Mouse (Mus musculus): Measurements from ENCODE around the gene Snx29. TPM values are rescaled to one million over a fixed set of nuclear protein-coding genes. Genes with fewer than 3 reads are reported as not detected.
"Not testable (repeated sequence)": the region's sequence is repeated elsewhere in the genome, so short reads cannot be mapped to it uniquely, and the experiment has no call there.

Snx29 gene
- polyA plus RNA-seq, 1 experiment from 2014 or later, result 12.5 TPM

GRCm38 (mm10) chr16:11567594-11567993 is 244.9 kb downstream of the Snx29 start:
- Histone ChIP-seq H3K27ac (ENCODE audit: low read depth, low read length) (no peak overlapping the region), H3K9ac (ENCODE audit: low read length) (no peak overlapping the region), H3K4me2 (ENCODE audit: low read depth, low read length, severe bottlenecking) (no peak overlapping the region), H3K27me3 (ENCODE audit: control insufficient read depth, insufficient read depth, low read length) (no peaks in the 10 kb centered on the region), H3K9me3 (ENCODE audit: control insufficient read depth, low read length) (no peaks in the 10 kb centered on the region), H3K36me3 (ENCODE audit: control insufficient read depth, insufficient read depth, low read length) (no peaks in the 10 kb centered on the region), H3K4me1 (replicated peaks; ENCODE audit: control insufficient read depth, insufficient read depth, low read length) (no peaks in the 10 kb centered on the region), H3K4me3 (ENCODE audit: low read depth, low read length) (no peak overlapping the region)
- DNase-seq (ENCODE audit: low spot score), result no peak
- ATAC-seq (replicated peaks; ENCODE audit: low FRiP score), result no peak
- 79% methylated on average over 3 of the region's 3 CpGs for WGBS

- H3K27me3 ChIP-seq (ENCODE audit: control insufficient read depth, insufficient read depth, low read length), result no peaks in the 10 kb centered on the region
- 73% methylated on average over 4 of the region's 4 CpGs for WGBS
- H3K4me1 ChIP-seq (replicated peaks; ENCODE audit: control insufficient read depth, insufficient read depth, low read length), result no peaks in the 10 kb centered on the region
- H3K9ac ChIP-seq (ENCODE audit: low read length), result no peak overlapping the region
- H3K9me3 ChIP-seq (ENCODE audit: control insufficient read depth, low read length), result no peaks in the 10 kb centered on the region
- DNase-seq (ENCODE audit: low spot score) (no peak), ATAC-seq (replicated peaks; ENCODE audit: low FRiP score) (no peak)
- H3K4me2 ChIP-seq (ENCODE audit: low read depth, low read length, severe bottlenecking), result no peak overlapping the region
- no peaks in the 10 kb centered on the region for H3K36me3 ChIP-seq (ENCODE audit: control insufficient read depth, insufficient read depth, low read length)
- no peak overlapping the region for H3K4me3 ChIP-seq (ENCODE audit: low read depth, low read length)
- H3K27ac ChIP-seq (ENCODE audit: low read depth, low read length), result no peak overlapping the region
Measured at GRCm38 (mm10) chr16:11568095-11568494, 245.4 kb downstream of the Snx29 start.

- Histone ChIP-seq H3K4me3 (ENCODE audit: low read depth, low read length) (no peak overlapping the region), H3K4me1 (replicated peaks; ENCODE audit: control insufficient read depth, insufficient read depth, low read length) (no peaks in the 10 kb centered on the region), H3K36me3 (ENCODE audit: control insufficient read depth, insufficient read depth, low read length) (no peaks in the 10 kb centered on the region), H3K4me2 (ENCODE audit: low read depth, low read length, severe bottlenecking) (no peak overlapping the region), H3K27ac (ENCODE audit: low read depth, low read length) (no peak overlapping the region), H3K9me3 (ENCODE audit: control insufficient read depth, low read length) (no peaks in the 10 kb centered on the region), H3K27me3 (ENCODE audit: control insufficient read depth, insufficient read depth, low read length) (no peaks in the 10 kb centered on the region), H3K9ac (ENCODE audit: low read length) (no peak overlapping the region)
- DNase-seq (ENCODE audit: low spot score) (no peak), ATAC-seq (replicated peaks; ENCODE audit: low FRiP score) (no peak)
Measured at GRCm38 (mm10) chr16:11568601-11569000, 245.9 kb downstream of the Snx29 start.

- WGBS, result 82% methylated on average over 6 of the region's 6 CpGs
- Histone ChIP-seq H3K9ac (ENCODE audit: low read length) (no peak overlapping the region), H3K27me3 (ENCODE audit: control insufficient read depth, insufficient read depth, low read length) (no peaks in the 10 kb centered on the region), H3K36me3 (ENCODE audit: control insufficient read depth, insufficient read depth, low read length) (no peaks in the 10 kb centered on the region), H3K4me2 (ENCODE audit: low read depth, low read length, severe bottlenecking) (no peak overlapping the region), H3K9me3 (ENCODE audit: control insufficient read depth, low read length) (no peaks in the 10 kb centered on the region), H3K4me3 (ENCODE audit: low read depth, low read length) (no peak overlapping the region), H3K27ac (ENCODE audit: low read depth, low read length) (no peak overlapping the region), H3K4me1 (replicated peaks; ENCODE audit: control insufficient read depth, insufficient read depth, low read length) (no peaks in the 10 kb centered on the region)
- ATAC-seq (replicated peaks; ENCODE audit: low FRiP score) (no peak), DNase-seq (ENCODE audit: low spot score) (no peak)
Measured at GRCm38 (mm10) chr16:11569127-11569526, 246.4 kb downstream of the Snx29 start.

DNA sequence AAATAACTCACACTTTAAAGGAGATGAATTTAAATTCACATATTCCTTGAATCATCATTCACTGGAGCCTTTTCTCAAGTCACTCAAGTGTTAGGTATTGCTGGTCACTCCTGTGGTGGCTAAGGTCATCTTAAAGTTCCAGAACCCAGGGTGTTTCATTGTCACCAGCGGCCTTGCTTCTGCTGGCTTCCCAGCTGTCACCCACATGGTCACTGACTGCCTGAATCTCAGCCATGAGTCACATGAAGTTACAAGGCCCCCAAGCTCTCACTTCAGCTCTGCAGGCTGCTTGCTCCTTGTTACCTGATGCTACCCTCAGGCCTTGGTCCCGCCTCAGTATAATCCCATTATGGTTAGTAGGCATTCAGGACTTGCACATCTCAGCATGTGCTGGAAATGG is 247.4 kb downstream of the Snx29 start:
- 60% methylated on average over 2 of the region's 2 CpGs for WGBS
- H3K4me1 ChIP-seq (replicated peaks; ENCODE audit: control insufficient read depth, insufficient read depth, low read length), result no peaks in the 10 kb centered on the region
- no peak overlapping the region for H3K9ac ChIP-seq (ENCODE audit: low read length)
- no peaks in the 10 kb centered on the region for H3K9me3 ChIP-seq (ENCODE audit: control insufficient read depth, low read length)
- H3K27ac ChIP-seq (ENCODE audit: low read depth, low read length), result no peak overlapping the region
- H3K27me3 ChIP-seq (ENCODE audit: control insufficient read depth, insufficient read depth, low read length), result no peaks in the 10 kb centered on the region
- ATAC-seq (replicated peaks; ENCODE audit: low FRiP score) (no peak), DNase-seq (ENCODE audit: low spot score) (no peak)
- no peaks in the 10 kb centered on the region for H3K36me3 ChIP-seq (ENCODE audit: control insufficient read depth, insufficient read depth, low read length)
- no peak overlapping the region for H3K4me3 ChIP-seq (ENCODE audit: low read depth, low read length)
- H3K4me2 ChIP-seq (ENCODE audit: low read depth, low read length, severe bottlenecking), result no peak overlapping the region

DNA sequence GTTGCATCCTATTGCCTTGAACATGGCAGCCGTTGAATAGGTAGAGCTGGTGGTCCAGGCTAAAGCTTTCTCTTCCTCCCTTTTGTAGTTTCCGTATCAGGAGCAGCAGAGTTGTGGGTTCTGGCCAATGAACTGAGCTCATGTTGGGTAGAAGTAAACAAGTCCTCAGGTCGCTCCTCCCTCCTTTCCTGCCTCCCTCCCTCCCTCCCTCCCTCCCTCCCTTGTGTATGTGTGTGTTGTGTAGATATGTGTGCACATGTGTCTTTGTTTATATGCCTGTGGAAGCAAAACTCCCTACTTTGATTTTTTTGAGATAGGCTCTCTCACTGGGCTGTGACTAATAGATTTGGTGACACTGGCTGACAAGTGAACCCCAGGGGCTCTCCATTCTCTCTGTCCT is 251.8 kb downstream of the Snx29 start:
- Histone ChIP-seq H3K27me3 (ENCODE audit: control insufficient read depth, insufficient read depth, low read length) (no peaks in the 10 kb centered on the region), H3K9me3 (ENCODE audit: control insufficient read depth, low read length) (no peaks in the 10 kb centered on the region), H3K9ac (ENCODE audit: low read length) (no peak overlapping the region), H3K36me3 (ENCODE audit: control insufficient read depth, insufficient read depth, low read length) (no peaks in the 10 kb centered on the region), H3K4me1 (replicated peaks; ENCODE audit: control insufficient read depth, insufficient read depth, low read length) (no peaks in the 10 kb centered on the region), H3K27ac (ENCODE audit: low read depth, low read length) (no peak overlapping the region), H3K4me2 (ENCODE audit: low read depth, low read length, severe bottlenecking) (no peak overlapping the region), H3K4me3 (ENCODE audit: low read depth, low read length) (no peak overlapping the region)
- 76% methylated on average over 3 of the region's 3 CpGs for WGBS
- ATAC-seq (replicated peaks; ENCODE audit: low FRiP score) (no peak), DNase-seq (ENCODE audit: low spot score) (no peak)

DNA sequence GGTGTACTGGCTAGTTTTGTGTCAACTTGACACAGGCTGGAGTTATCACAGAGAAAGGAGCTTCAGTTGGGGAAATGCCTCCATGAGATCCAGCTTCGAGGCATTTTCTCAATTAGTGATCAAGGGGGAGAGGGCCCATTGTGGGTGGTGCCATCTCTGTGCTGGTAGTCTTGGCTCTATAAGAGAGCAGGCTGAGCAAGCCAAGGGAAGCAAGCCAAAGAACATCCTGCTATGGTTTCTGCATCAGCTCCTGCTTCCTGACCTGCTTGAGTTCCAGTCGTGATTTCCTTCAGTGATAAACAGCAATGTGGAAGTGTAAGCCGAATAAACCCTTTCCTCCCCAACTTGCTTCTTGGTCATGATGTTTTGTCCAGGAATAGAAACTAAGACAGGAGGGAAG is 253.0 kb downstream of the Snx29 start:
- H3K27me3 ChIP-seq (ENCODE audit: control insufficient read depth, insufficient read depth, low read length); H3K27ac ChIP-seq (ENCODE audit: low read depth, low read length); H3K4me3 ChIP-seq (ENCODE audit: low read depth, low read length); H3K36me3 ChIP-seq (ENCODE audit: control insufficient read depth, insufficient read depth, low read length); H3K4me1 ChIP-seq (replicated peaks; ENCODE audit: control insufficient read depth, insufficient read depth, low read length); DNase-seq (ENCODE audit: low spot score); ATAC-seq (replicated peaks; ENCODE audit: low FRiP score); H3K9me3 ChIP-seq (ENCODE audit: control insufficient read depth, low read length); H3K4me2 ChIP-seq (ENCODE audit: low read depth, low read length, severe bottlenecking); H3K9ac ChIP-seq (ENCODE audit: low read length): not testable (repeated sequence)
- 83% methylated on average over 3 of the region's 3 CpGs for WGBS

DNA sequence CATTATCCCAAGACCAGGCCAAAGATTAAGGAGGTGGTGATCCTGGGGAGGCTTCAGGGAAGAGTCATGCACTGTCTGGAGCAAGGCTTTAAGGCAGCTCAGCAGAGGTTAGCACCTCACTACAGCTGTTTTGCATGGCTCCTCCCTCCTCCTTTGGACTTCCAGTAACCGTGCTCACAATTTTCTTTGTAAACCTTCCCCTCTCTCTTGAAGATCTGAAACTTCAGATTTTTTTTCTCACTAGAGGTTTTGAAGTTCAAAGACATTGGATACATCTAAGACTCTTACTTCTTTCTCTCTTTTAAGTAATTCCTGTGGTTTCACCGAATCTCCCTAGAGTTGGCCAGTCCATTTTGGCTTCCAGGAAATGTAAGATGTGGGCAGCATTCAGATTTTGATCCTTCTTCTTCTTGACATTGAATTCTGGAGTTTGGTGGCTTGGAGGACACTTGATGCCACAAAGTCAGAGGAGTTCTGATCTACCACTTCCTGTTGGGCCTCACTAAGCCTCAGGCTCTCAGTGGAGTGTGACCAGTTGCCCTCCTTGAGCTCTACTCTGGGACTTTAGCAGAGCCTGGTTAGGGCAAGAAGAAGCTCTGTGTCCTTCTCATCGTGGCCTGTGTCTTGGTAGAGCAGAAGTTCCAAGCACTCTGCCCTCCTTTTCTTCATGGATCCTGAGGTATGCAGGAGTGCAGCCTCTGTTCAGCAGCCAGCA is 255.0 kb downstream of the Snx29 start:
- Histone ChIP-seq H3K9ac (ENCODE audit: low read length) (no peak overlapping the region), H3K36me3 (ENCODE audit: control insufficient read depth, insufficient read depth, low read length) (no peaks in the 10 kb centered on the region), H3K27me3 (ENCODE audit: control insufficient read depth, insufficient read depth, low read length) (no peaks in the 10 kb centered on the region), H3K9me3 (ENCODE audit: control insufficient read depth, low read length) (no peaks in the 10 kb centered on the region), H3K4me1 (replicated peaks; ENCODE audit: control insufficient read depth, insufficient read depth, low read length) (no peaks in the 10 kb centered on the region), H3K4me3 (ENCODE audit: low read depth, low read length) (no peak overlapping the region), H3K4me2 (ENCODE audit: low read depth, low read length, severe bottlenecking) (no peak overlapping the region), H3K27ac (ENCODE audit: low read depth, low read length) (no peak overlapping the region)
- no peak for DNase-seq (ENCODE audit: low spot score)
- no peak for ATAC-seq (replicated peaks; ENCODE audit: low FRiP score)
- 78% methylated on average over 3 of the region's 3 CpGs for WGBS

DNA sequence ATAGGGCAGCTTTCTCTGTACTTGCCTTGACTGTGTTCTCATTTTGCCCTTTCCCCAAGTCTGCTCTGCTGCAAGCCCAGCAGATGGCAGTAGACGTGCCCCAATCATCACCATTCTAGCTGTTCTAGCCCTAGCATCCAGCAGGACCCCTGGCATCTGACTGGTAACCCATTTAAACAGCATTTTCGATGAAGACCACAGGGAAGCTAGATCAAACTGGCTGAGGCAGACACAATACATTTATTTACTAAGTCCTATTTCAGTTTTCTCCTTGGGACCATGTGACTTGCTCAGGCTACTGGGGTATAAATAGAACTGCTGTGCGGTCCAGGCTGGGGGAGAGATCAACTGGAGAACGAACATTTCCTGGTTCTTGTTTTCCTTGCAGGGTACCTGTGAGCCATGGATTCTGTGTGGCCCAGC is 257.0 kb downstream of the Snx29 start:
- no peaks in the 10 kb centered on the region for H3K27me3 ChIP-seq (ENCODE audit: control insufficient read depth, insufficient read depth, low read length)
- H3K4me1 ChIP-seq (replicated peaks; ENCODE audit: control insufficient read depth, insufficient read depth, low read length), result no peaks in the 10 kb centered on the region
- WGBS, result 51% methylated on average over 4 of the region's 4 CpGs
- H3K4me3 ChIP-seq (ENCODE audit: low read depth, low read length), result no peak overlapping the region
- H3K27ac ChIP-seq (ENCODE audit: low read depth, low read length), result no peak overlapping the region
- no peaks in the 10 kb centered on the region for H3K36me3 ChIP-seq (ENCODE audit: control insufficient read depth, insufficient read depth, low read length)
- peak; percentile 30; the same call in 1 of the 2 replicates for ATAC-seq (replicated peaks; ENCODE audit: low FRiP score)
- H3K4me2 ChIP-seq (ENCODE audit: low read depth, low read length, severe bottlenecking), result no peak overlapping the region
- no peak overlapping the region for H3K9ac ChIP-seq (ENCODE audit: low read length)
- no peaks in the 10 kb centered on the region for H3K9me3 ChIP-seq (ENCODE audit: control insufficient read depth, low read length)
- peak; percentile 59 for DNase-seq (ENCODE audit: low spot score)

Measured in forebrain, embryonic 11.5 days (tissue).